Mouse (Mus musculus): Measurements from ENCODE around the gene Omt2b. TPM values are rescaled to one million over a fixed set of nuclear protein-coding genes. Genes with fewer than 3 reads are reported as not detected.
"Not testable (repeated sequence)": the region's sequence is repeated elsewhere in the genome, so short reads cannot be mapped to it uniquely, and the experiment has no call there.

Omt2b gene
- polyA plus RNA-seq, 1 experiment from 2014 or later: not detected

DNA sequence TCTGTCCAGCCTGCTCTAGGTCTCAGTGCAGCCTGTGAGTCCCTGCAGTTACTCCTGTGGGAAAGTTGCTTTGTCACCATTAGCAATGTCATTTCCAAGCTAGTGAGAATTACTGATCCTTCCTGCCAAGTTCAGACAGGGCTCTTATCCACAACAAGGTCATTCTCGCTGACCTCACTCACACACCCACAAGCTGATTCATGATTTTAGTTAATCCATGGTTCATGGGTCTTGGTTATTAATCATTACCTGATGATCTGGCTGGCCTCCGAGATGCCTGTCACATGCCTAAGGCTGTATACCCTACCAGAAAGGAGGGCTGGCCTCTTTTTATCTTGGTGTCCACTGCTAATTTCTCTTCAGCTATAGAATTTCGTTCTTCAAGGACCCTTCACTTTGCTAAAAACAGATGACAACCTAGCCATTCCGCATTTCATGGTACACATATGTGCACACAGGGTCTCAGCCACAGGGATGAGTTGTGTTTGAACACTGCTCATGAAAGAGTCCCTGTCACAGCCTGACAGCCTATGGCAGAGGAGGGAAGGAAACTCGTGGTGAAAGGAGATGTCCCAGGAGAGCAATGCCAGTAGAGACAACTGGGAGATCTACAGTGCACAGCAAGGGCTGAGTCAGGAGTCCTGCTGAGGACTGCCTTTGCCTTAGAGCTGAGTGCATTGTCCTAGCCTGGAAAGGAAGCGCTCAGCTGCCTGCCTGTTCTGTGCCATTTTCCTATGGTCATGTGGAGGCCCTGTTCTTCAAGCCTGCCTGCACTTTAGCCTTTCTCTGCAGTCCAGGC, 21.0 kb downstream of the Omt2b start:
- H3K9ac ChIP-seq (ENCODE audit: low read length); ATAC-seq (ENCODE audit: low read depth); H3K4me2 ChIP-seq (ENCODE audit: low read depth, low read length); H3K9me3 ChIP-seq (ENCODE audit: control insufficient read depth, low read length); H3K27me3 ChIP-seq (ENCODE audit: control insufficient read depth, insufficient read depth, low read depth, low read length); H3K27ac ChIP-seq (ENCODE audit: low read length); H3K36me3 ChIP-seq (ENCODE audit: control insufficient read depth, insufficient read depth, low read length); H3K4me3 ChIP-seq (ENCODE audit: low read length); H3K4me1 ChIP-seq (replicated peaks; ENCODE audit: control insufficient read depth, insufficient read depth, low read length): not testable (repeated sequence)
- 53% methylated on average over 6 of the region's 6 CpGs for WGBS

DNA sequence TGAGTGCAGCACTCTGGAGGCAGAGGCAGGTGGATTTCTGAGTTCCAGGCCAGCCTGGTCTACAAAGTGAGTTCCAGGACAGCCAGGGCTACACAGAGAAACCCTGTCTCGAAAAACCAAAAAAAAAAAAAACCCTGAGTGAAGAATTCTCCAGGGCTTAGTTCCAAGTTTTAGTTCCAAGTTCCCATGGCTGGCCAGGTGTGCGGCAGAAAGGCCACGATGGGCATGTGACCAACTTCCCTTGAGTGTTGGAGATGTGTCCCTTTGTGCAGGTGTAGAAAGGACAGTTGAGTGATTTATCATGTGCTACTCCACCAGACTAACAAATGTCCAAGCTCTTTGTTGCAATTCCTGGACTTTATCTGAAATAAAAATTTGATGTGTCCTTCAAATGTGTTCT, 21.8 kb downstream of the Omt2b start:
- not testable (repeated sequence) for H3K36me3 ChIP-seq (ENCODE audit: control insufficient read depth, insufficient read depth, low read length); H3K4me1 ChIP-seq (replicated peaks; ENCODE audit: control insufficient read depth, insufficient read depth, low read length); ATAC-seq (ENCODE audit: low read depth); H3K9me3 ChIP-seq (ENCODE audit: control insufficient read depth, low read length); H3K9ac ChIP-seq (ENCODE audit: low read length); H3K27me3 ChIP-seq (ENCODE audit: control insufficient read depth, insufficient read depth, low read depth, low read length); H3K4me2 ChIP-seq (ENCODE audit: low read depth, low read length); H3K27ac ChIP-seq (ENCODE audit: low read length); H3K4me3 ChIP-seq (ENCODE audit: low read length)
- 65% methylated on average over 3 of the region's 3 CpGs for WGBS

DNA sequence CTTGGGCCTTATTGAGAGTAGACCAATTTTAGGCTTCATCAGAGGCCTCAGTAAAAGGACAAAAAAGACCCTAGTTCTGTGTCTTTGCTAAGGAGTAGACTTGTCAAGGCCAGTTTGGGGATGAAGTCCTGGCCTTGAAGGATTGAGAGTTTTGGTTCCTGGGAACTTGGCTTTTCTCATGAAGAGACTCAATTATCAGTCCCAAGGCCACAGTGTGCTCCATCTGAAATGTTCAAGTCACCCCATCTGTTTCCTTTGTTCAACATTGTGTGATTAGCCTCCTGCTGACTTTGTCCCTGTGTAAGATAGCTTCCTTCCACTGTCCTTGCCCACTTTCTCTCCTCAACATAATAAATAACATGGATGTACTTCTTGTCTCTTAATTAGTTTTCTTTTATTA, 22.6 kb downstream of the Omt2b start:
- not testable (repeated sequence) for H3K9me3 ChIP-seq (ENCODE audit: control insufficient read depth, low read length); H3K4me2 ChIP-seq (ENCODE audit: low read depth, low read length); H3K4me3 ChIP-seq (ENCODE audit: low read length); H3K27me3 ChIP-seq (ENCODE audit: control insufficient read depth, insufficient read depth, low read depth, low read length); H3K27ac ChIP-seq (ENCODE audit: low read length); ATAC-seq (ENCODE audit: low read depth); H3K36me3 ChIP-seq (ENCODE audit: control insufficient read depth, insufficient read depth, low read length); H3K9ac ChIP-seq (ENCODE audit: low read length); H3K4me1 ChIP-seq (replicated peaks; ENCODE audit: control insufficient read depth, insufficient read depth, low read length)

DNA sequence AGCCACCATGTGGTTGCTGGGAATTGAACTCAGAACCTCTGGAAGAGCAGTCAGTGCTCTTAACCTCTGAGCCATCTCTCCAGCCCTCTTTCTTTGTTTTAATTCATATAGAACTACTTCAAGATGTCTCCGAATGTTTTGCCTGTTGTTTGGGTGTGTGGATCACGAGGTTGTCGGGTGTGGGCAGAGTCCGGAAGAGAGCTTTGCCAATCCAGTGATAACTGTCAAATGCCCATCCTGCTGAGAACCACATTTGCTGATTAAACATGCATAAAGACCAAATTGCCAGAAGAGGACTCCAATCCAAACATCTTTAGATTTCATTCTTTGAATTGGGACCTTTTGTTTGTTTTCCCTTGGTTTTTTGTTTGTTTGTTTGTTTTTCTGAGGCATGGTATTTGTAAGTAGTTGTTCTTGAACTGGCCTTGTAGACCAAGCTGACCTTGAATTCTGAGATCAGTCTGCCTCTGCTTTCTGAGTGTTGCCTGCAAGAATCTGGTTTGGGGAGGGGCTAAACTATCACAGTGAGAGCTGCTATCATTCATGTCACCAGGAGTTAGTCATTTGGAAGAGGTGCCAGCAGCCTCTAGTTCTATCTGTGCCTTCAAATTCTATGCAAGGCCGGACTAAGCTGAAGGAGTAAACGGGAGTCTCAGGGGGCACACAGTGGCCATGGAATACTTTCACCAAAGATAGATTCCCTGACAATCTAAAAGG, 24.3 kb downstream of the Omt2b start:
- Histone ChIP-seq H3K4me3 (ENCODE audit: low read length) (no peak overlapping the region), H3K36me3 (ENCODE audit: control insufficient read depth, insufficient read depth, low read length) (no peaks in the 10 kb centered on the region), H3K27me3 (ENCODE audit: control insufficient read depth, insufficient read depth, low read depth, low read length) (no peaks in the 10 kb centered on the region), H3K4me2 (ENCODE audit: low read depth, low read length) (no peak overlapping the region), H3K9me3 (ENCODE audit: control insufficient read depth, low read length) (no peaks in the 10 kb centered on the region), H3K9ac (ENCODE audit: low read length) (no peak overlapping the region), H3K27ac (ENCODE audit: low read length) (no peak overlapping the region), H3K4me1 (replicated peaks; ENCODE audit: control insufficient read depth, insufficient read depth, low read length) (no peaks in the 10 kb centered on the region)
- ATAC-seq (ENCODE audit: low read depth): no peak
- 78% methylated on average over 6 of the region's 6 CpGs for WGBS

DNA sequence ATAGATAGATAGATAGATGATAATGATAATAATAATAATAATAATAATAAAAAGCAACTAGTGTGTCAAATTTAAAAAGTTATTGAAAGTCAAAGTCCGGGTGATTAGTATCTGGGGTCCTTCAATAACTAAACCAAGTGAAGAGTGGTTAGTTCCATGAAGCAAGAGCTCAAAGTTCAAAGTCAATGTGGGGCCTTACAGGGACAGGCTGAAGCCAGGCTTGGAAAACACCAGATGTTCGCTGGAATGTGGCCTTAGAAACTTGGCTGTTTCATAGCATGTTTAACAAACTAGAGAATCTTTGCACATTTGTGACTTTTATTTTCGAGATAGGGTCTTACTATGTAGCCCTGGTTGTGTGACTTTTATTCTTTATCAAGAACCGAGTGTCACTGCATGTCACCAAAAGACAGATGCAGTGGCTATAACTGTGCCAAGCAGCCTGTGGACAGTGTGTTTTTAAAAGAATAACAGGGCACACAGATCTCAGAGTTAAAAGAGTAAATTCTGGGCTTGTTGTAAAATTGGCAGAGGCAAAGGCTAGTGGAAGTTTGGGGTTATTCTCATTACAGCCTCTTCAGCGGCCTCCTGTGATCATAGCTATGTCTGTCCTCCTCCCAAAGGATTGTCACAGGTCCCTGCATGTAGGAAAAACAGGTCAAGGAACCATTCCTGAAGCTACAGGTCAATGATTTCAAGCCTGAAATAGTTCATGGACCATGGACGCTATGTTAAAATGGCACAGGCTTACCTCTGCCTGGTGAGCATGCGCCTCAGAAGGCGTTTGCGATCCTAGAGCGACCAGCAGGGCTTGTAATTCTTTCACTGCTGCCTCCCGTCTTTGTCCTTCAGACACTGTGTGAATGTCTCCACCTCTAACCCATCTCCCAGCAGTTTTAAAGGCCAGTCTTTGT, 27.5 kb downstream of the Omt2b start:
- no peaks in the 10 kb centered on the region for H3K36me3 ChIP-seq (ENCODE audit: control insufficient read depth, insufficient read depth, low read length)
- no peak overlapping the region for H3K4me3 ChIP-seq (ENCODE audit: low read length)
- no peak overlapping the region for H3K9ac ChIP-seq (ENCODE audit: low read length)
- no peaks in the 10 kb centered on the region for H3K27me3 ChIP-seq (ENCODE audit: control insufficient read depth, insufficient read depth, low read depth, low read length)
- no peak for ATAC-seq (ENCODE audit: low read depth)
- no peaks in the 10 kb centered on the region for H3K4me1 ChIP-seq (replicated peaks; ENCODE audit: control insufficient read depth, insufficient read depth, low read length)
- no peak overlapping the region for H3K27ac ChIP-seq (ENCODE audit: low read length)
- WGBS: 71% methylated on average over 11 of the region's 11 CpGs
- no peak overlapping the region for H3K4me2 ChIP-seq (ENCODE audit: low read depth, low read length)
- no peaks in the 10 kb centered on the region for H3K9me3 ChIP-seq (ENCODE audit: control insufficient read depth, low read length)

DNA sequence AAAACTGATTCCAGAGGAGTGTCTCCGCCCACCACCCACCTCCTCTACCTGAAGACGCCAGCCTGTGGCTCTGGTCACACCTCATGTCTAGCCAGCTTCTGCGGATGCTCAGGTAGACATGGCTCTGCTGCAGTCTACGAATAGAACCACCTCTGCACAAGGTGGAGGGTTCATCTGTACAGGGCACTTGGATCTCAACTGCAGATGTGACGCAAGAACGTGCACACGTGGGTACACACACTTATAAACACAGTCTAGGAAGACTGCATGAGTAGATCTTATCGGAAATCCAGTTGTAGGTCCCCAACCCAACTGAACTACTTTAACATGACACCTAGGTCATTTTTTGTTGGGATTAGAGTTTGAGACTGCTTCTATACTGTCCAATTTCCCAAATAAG, 28.2 kb downstream of the Omt2b start, which contains the start of gene Gsta2:
TSS of gene Gsta2 (minus strand) at position 178 of the 400 bp plus-strand sequence.
- ATAC-seq (ENCODE audit: low read depth): no peak
- H3K4me2 ChIP-seq (ENCODE audit: low read depth, low read length): no peak within 1 kb of the TSS
- no peak within 1 kb of the TSS for H3K27ac ChIP-seq (ENCODE audit: low read length)
- H3K9ac ChIP-seq (ENCODE audit: low read length): no peak within 1 kb of the TSS
- no peak within 1 kb of the TSS for H3K4me3 ChIP-seq (ENCODE audit: low read length)
- no peaks in the 10 kb centered on the region for H3K27me3 ChIP-seq (ENCODE audit: control insufficient read depth, insufficient read depth, low read depth, low read length)
- H3K36me3 ChIP-seq (ENCODE audit: control insufficient read depth, insufficient read depth, low read length): no peaks in the 10 kb centered on the region
- H3K9me3 ChIP-seq (ENCODE audit: control insufficient read depth, low read length): no peaks in the 10 kb centered on the region
- no peaks in the 10 kb centered on the region for H3K4me1 ChIP-seq (replicated peaks; ENCODE audit: control insufficient read depth, insufficient read depth, low read length)
- WGBS: 85% methylated on average over 8 of the region's 8 CpGs

DNA sequence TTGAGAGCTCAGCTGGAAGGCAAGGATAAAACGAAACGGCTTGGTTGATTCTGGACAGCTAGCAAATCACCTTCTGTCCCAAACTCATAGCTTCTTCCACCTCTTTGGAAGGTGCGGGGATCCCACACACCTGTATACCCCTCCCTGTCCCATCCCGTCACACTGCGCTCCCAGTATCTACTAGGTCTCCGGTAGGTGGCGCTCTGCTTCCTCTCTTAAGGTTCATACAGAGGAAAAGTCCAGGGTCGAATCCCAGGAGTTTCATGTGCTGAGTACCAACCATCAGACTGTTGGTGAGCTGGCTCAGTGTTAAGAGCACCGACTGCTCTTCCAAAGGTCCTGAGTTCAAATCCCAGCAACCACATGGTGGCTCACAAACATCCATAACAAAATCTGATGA, 30.7 kb downstream of the Omt2b start:
- Histone ChIP-seq H3K4me1 (replicated peaks; ENCODE audit: control insufficient read depth, insufficient read depth, low read length) (0 out of 2 replicates have a peak, but pooled peaks cover under 1% of the 10 kb centered on the region), H3K4me3 (ENCODE audit: low read length) (no peak overlapping the region), H3K9me3 (ENCODE audit: control insufficient read depth, low read length) (no peaks in the 10 kb centered on the region), H3K36me3 (ENCODE audit: control insufficient read depth, insufficient read depth, low read length) (no peaks in the 10 kb centered on the region), H3K27me3 (ENCODE audit: control insufficient read depth, insufficient read depth, low read depth, low read length) (no peaks in the 10 kb centered on the region), H3K27ac (ENCODE audit: low read length) (no peak overlapping the region), H3K9ac (ENCODE audit: low read length) (no peak overlapping the region), H3K4me2 (ENCODE audit: low read depth, low read length) (no peak overlapping the region)
- peak; percentile 60; the same call in 1 of the 2 replicates for ATAC-seq (ENCODE audit: low read depth)
- 12% methylated on average over 9 of the region's 9 CpGs for WGBS

DNA sequence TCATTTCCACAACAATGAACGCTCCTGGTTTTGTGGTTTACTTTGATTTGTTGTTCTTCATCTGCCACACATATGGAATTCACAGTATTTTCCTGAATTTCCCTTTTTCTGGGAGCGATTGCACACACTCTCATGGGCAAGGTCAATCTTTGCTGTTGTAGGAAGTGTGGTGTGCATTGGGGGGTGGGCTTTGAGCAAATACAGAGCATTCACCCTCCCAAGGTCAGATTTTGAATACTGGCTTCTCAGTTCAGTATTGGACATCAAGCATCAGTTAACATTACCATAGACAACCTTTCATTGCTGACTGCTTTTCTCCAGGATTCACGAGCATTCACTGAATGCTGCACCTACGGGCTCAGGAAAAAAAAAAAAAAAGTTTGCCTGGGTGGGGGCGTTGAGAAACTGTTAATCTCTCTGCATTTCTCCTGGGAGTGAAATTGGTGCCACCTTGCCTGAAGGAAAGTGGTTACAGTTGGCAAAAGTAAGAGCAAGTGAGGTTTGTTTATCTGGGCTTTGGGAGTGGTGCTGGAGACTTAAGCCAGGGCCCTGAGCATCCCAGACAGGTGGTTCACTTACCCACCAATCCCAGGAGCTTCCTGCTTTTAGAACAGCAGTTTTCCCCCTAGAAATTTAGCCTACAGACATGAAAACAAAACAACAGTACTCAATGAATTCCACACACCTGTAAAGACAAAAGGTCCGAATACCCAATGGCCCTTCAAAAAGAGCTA, 32.5 kb downstream of the Omt2b start:
- Histone ChIP-seq H3K9me3 (ENCODE audit: control insufficient read depth, low read length) (no peaks in the 10 kb centered on the region), H3K9ac (ENCODE audit: low read length) (no peak overlapping the region), H3K36me3 (ENCODE audit: control insufficient read depth, insufficient read depth, low read length) (no peaks in the 10 kb centered on the region), H3K4me1 (replicated peaks; ENCODE audit: control insufficient read depth, insufficient read depth, low read length) (0 out of 2 replicates have a peak, but pooled peaks cover 3% of the 10 kb centered on the region), H3K4me3 (ENCODE audit: low read length) (no peak overlapping the region), H3K4me2 (ENCODE audit: low read depth, low read length) (no peak overlapping the region), H3K27me3 (ENCODE audit: control insufficient read depth, insufficient read depth, low read depth, low read length) (no peaks in the 10 kb centered on the region), H3K27ac (ENCODE audit: low read length) (no peak overlapping the region)
- no peak for ATAC-seq (ENCODE audit: low read depth)
- 77% methylated on average over 6 of the region's 6 CpGs for WGBS
